Mouse (Mus musculus) adrenal gland, adult 8-10 months (tissue): ENCODE data around the gene Crybg3. TPM values are rescaled to one million over a fixed set of nuclear protein-coding genes. Genes with fewer than 3 reads are reported as not detected.

ENCODE experiments used
- DNase-seq: peaks from one replicate; pipeline ENCODE4 v3.0.0; 2022
- total RNA-seq, 4 experiments: library from RNA; stranded (reverse); gene quantifications; 2 replicates each; pipeline ENCODE4 v1.2.4; 2022

Gene Crybg3
- 10 to 100 TPM; 13.9 to 23.2 (median 19.0) TPM for total RNA-seq

DNA sequence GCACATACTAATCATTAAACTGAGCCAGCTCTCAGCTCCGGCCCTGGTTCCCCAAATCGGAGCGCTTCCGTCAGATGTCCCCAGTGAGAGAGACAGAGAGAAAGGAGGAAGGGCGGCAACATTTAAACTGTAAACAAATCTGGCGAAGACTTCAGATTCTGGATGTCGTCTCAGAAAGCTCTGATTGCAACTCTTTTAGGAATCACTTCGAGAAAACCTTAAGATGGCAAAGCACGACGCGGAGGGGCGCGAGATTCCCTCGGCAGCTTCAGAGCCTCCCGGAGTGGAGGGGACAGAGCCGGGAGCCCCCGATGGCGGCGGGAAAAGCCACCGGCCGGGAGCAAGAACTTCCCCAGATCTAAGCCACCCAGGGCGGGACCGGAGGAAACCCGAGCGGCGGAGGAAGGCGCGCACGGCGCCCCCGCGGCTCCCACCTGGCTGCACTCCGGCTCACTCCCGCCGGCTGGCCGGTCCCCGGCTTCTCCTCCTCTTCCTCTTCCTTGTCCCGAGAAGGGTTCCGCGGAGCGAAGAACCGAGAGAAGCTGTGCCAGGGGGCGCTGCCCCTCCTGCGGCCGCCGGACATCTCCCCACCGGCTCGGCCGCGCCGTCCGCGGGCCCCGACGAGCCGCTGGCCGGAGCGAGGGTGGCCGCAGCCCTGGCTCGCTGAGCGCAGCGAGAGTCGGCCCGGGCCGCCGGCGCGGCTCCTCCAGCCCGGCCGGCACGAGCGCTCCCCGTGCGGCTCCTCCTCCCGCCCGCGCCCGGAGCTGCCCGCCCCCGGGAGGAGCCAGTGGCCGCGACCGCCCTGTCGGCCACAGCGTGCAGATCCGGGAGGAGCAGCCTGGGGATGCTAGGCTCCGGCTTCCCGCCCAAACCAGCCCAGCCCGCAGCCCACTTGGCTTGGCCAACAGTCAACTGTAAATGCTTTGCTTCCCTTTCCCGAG, at the start of gene Crybg3:
Gene Crybg3, minus strand, starts transcription at position 669 of the 941 bp plus-strand sequence.
- peak; percentile 76 for DNase-seq

- no peak for DNase-seq
These were observed 43.0 kb upstream of the Crybg3 start for GRCm38 (mm10) chr16:59643766-59644165.

GRCm38 (mm10) chr16:59639985-59640384, 39.2 kb upstream of the Crybg3 start:
- no peak for DNase-seq

GRCm38 (mm10) chr16:59639102-59639691, 38.4 kb upstream of the Crybg3 start, which contains the start of gene Arl6:
Gene Arl6 (minus strand): TSS chr16:59639391.
- peak; percentile 88 for DNase-seq

DNA sequence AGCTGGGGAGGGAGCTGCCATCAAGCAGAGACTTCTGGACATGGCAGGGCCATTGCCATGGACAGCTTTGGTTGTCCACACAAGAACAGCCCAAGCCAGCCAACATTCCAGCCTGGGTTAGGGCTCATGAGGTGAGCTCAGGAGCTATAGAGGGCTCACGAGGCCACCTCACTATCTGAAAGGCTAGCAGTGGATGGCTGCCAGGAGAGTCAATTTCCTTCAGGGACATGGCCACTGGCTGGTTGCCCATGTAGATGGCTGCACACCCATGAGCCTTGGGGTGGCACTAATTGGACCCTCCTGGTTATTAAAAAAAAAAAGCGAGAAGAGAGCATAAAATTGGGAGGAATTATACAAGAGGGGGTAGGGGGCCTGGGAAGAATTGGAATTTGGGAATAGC, 33.8 kb upstream of the Crybg3 start:
- DNase-seq: no peak

DNA sequence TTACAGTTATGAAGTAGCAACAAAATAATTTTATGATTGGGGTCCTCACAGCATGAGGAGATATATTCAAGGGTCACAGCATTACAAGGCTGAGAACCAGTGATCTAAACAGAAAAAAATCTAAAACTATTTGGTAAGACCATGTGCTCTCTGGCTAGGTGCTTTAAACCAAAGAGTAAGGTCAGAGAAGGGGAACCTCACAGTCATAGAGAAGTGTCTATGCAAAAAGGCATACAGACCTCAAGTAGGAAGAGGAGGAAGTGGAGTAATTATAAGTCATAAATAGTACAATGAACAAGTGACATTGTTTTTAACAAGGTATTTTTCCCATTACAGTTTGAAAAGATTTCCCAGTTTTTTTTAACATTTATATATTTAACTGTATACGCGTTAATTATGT, 20.8 kb upstream of the Crybg3 start:
- DNase-seq: no peak

- peak; percentile 22 for DNase-seq
These were observed 16.4 kb upstream of the Crybg3 start for GRCm38 (mm10) chr16:59617167-59617566.

DNA sequence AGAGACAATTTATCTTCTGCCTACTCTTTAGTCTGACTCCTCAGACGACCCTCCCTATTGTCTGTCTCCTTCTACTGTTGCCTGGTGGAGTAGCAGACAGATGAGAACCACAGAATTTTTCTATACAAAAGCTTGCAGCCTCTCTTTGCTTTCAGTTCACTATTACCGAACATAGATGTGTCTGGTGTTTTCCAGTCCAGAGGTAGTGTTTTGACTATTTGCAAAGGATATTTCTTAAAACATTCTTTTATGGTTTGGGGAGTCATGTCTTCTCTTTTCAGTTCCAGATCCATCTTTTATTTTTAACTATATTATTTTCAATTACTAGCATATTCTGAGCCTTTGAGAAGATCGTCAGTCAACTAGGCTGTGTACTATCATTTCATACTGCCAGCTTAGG, 14.9 kb upstream of the Crybg3 start:
- no peak for DNase-seq

GRCm38 (mm10) chr16:59610750-59611149, 10.0 kb upstream of the Crybg3 start:
- DNase-seq: no peak

DNA sequence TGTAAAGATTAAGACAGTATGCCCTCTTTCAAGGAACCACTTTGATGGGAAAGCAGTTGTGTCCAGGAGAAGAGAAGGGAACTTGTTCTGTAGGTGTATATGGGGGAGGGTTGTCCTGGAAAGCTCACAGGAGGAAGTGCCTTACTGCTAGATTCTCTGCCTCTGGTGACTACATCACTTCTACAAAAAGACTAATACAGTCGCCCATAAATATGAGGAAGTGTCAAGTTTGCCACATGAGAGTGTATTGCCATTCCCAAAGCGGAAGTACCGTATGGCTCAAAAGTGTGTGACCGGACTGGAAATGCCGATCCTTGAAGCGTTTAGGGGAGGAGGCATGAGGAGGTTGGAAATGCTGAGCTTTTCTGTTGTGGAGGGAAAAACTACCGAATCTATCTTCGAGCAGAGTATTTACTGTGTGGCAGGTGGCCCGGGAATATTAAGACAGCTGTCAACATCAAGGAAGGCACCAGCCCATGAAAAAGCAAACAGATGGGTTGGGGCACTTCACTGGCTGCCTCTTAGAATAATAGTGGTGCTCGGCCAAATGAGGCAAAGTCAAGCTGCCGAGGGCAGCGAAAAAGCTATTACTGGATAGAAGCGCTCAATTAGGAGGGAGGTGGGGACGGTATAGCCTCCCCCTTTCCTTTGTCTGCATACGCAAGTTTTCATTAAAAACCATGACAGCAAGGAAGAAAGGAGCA, 3.5 kb upstream of the Crybg3 start:
- DNase-seq: no peak

- peak; percentile 18 for DNase-seq
These were observed 1.1 kb downstream of the Crybg3 start for GRCm38 (mm10) chr16:59599411-59600265.

DNA sequence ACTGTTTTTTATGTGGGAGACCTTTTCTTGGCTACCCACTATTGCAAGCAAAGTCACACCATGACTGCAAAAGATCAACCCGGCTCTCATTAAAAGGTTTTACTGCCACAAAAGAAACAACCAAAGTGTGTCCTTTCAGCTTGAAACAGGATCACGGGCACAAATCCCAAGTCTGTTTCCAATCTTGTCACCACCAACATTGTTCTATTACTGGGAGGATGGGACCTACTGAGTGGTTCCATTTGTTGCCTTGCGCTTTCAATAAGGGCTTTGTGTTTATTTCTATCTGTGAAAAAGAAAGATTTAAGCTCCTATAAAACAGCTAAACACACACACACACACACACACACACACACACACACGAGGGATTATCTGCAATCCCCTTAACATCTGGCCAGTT, 1.8 kb downstream of the Crybg3 start:
- DNase-seq: no peak

DNA sequence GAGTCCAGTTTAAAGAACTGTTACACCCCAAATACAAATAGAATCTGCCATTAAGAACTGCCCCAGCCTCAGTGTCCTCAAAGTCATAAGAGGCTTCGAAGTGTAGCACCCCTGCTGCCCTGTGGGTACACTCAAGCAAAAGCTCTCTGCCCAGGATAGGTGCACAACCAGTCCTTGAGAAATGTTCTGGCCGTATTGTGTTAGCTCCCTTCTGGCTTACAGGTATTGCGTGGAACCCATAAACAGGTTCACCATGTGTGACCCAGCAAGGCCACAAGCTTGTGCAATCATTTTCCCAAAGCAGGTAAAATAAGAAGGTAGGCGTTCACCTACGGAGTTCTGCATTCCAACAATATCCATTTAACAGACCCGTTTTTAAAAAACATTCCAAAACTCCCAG, 3.5 kb downstream of the Crybg3 start:
- DNase-seq: no peak

DNA sequence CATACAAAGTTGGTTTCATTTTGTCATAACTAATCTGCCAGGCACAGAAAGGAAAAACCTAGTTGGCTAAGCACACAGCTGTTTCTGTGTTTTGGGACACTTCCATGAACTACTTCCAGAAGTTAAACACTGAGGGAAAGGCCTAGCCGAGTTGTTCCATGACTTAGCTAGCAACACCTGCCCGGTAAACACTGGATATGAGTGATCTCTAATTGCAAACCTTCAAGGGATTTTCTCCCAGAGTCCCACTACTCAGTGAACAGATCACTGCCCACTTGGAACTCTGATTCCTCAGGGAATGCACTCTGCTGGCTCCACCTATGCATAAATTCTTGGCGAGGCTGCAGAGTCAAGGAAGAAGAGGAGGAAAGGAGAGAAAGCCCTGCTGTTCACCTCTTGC, 6.1 kb downstream of the Crybg3 start:
- no peak for DNase-seq

GRCm38 (mm10) chr16:59590790-59591189, 10.0 kb downstream of the Crybg3 start:
- DNase-seq: no peak

DNA sequence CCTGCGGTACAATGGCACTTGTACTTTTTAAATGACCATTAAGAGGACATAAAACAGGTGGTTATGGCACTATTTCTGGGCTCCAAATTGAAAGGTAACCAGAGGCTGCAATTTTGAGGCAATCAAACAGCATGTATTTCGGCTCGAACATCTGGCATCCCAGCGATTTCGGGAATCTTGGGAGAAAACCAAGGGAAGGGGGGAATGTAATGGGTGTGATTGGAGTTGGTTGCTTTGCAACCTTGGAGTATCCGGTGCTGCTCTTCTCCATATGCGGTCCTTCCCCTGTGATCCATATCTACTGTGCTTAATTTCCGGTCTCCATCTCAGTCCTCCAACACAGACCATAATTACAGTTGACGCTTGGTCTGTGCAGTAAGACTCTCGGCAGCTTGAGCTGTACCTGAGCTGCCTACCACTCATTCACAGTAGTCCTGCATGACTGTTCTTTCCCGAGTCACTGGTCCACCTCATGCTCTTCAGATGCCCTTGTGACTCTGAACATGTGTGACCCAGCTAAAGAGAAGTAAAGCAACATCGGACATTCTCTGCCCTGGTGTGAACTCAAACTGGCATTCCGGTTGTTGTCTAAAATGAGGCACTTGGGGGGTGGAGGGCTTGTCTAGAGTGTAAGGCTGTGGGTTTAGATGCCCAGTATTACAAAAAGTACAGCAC, 12.3 kb downstream of the Crybg3 start:
- no peak for DNase-seq

DNA sequence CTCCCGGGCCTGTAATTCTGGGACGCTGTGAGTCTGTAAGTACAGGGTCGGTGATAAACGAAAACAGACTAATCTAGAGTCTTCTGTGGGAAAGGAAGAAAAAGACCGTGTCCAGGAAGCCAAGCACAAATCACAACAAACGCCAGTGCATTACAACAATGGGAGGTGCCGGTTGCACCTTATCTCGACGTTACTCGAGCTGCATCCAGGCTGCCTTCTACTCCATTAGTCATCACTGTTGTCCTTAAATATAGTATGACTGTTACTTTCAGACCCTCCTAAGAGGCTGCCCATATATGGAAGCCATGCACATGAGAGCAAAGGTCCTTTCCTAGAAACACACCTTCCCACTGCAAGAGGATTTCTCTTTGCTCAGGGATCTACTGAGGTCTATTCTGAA, 13.0 kb downstream of the Crybg3 start:
- DNase-seq: no peak

DNA sequence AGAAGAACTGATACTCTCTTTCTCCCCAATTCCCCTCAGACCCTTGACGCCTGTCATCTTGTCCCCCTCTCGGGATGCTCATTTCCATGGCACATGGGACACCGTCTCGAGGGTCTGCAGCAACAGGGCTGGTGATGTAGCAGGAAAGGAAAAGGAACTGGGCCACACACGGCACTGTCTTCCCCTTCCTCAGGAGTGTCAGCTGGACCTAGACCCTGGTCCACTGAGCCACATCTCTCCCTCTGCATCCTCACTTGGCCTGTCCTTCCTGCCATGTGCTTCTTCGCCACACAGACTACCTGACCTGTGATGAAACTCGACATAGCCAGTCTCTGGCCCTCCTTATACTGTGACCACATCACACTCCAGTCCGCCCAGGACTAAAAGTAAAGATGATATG, 13.9 kb downstream of the Crybg3 start:
- no peak for DNase-seq

- no peak for DNase-seq
These were observed 14.5 kb downstream of the Crybg3 start for GRCm38 (mm10) chr16:59586276-59586675.

- DNase-seq: no peak
These were observed 15.0 kb downstream of the Crybg3 start for GRCm38 (mm10) chr16:59585706-59586244.

GRCm38 (mm10) chr16:59583515-59583914, 17.3 kb downstream of the Crybg3 start:
- peak; percentile 19 for DNase-seq
